Comparison of ENCODE assay signal across 7 mouse cellular contexts in genomic region chr7:67952036-67952681, GRCm38 (mm10). TPM values are rescaled to one million over a fixed set of nuclear protein-coding genes. Genes with fewer than 3 reads are reported as not detected.
A peak's percentile ranks its signal among the peaks of the same experiment; 100 is the strongest.
DNase-seq lines count a peak whose midpoint lies in the region; ATAC-seq lines count a peak whose summit lies in the region.

No protein-coding gene starts in this region.

- no peaks in the 10 kb centered on the region for H3K9me3 ChIP-seq in embryonic facial prominence, embryonic 15.5 days (replicated peaks)
- H3K9me3 ChIP-seq in heart, embryonic 10.5 days, result no peaks in the 10 kb centered on the region
- H3K9me3 ChIP-seq in kidney, embryonic 16.5 days (ENCODE audit: low read length), result no peaks in the 10 kb centered on the region
- H3K9me3 ChIP-seq in liver, embryonic 12.5 days (replicated peaks), result no peaks in the 10 kb centered on the region
- no peaks in the 10 kb centered on the region for H3K9me3 ChIP-seq in stomach, embryonic 15.5 days

- H3K4me1 ChIP-seq in embryonic facial prominence, embryonic 15.5 days, result peaks cover 24% of the 10 kb centered on the region
- H3K4me1 ChIP-seq in heart, embryonic 10.5 days, result peaks cover 32% of the 10 kb centered on the region
- peaks cover 22% of the 10 kb centered on the region for H3K4me1 ChIP-seq in kidney, embryonic 16.5 days (ENCODE audit: insufficient read depth, low read length)
- H3K4me1 ChIP-seq in liver, embryonic 12.5 days, result peaks cover 53% of the 10 kb centered on the region
- H3K4me1 ChIP-seq in stomach, embryonic 15.5 days, result peaks cover 26% of the 10 kb centered on the region

- H3K9ac ChIP-seq in embryonic facial prominence, embryonic 15.5 days, result peak overlapping the region; percentile 92
- H3K9ac ChIP-seq in kidney, embryonic 16.5 days (replicated peaks; ENCODE audit: low read length), result peak overlapping the region; percentile 99
- peak overlapping the region; percentile 95 for H3K9ac ChIP-seq in liver, embryonic 12.5 days
- peak overlapping the region; percentile 85 for H3K9ac ChIP-seq in stomach, embryonic 15.5 days

- H3K27ac ChIP-seq in embryonic facial prominence, embryonic 15.5 days (replicated peaks), result peak overlapping the region; percentile 100
- peak overlapping the region; percentile 99 for H3K27ac ChIP-seq in heart, embryonic 10.5 days
- peak overlapping the region; percentile 100 for H3K27ac ChIP-seq in kidney, embryonic 16.5 days (ENCODE audit: low read length)
- H3K27ac ChIP-seq in liver, embryonic 12.5 days, result peak overlapping the region; percentile 95
- H3K27ac ChIP-seq in stomach, embryonic 15.5 days, result peak overlapping the region; percentile 99

- peak overlapping the region; percentile 90 for H3K4me2 ChIP-seq in embryonic facial prominence, embryonic 15.5 days (replicated peaks)
- peak overlapping the region; percentile 97 for H3K4me2 ChIP-seq in kidney, embryonic 16.5 days (replicated peaks; ENCODE audit: low read depth, low read length)
- peak overlapping the region; percentile 94 for H3K4me2 ChIP-seq in liver, embryonic 12.5 days
- peak overlapping the region; percentile 95 for H3K4me2 ChIP-seq in stomach, embryonic 15.5 days

- H3K36me3 ChIP-seq in embryonic facial prominence, embryonic 15.5 days, result no peaks in the 10 kb centered on the region
- H3K36me3 ChIP-seq in heart, embryonic 10.5 days, result no peaks in the 10 kb centered on the region
- no peaks in the 10 kb centered on the region for H3K36me3 ChIP-seq in kidney, embryonic 16.5 days (ENCODE audit: insufficient read depth, low read length)
- H3K36me3 ChIP-seq in liver, embryonic 12.5 days, result no peaks in the 10 kb centered on the region
- no peaks in the 10 kb centered on the region for H3K36me3 ChIP-seq in stomach, embryonic 15.5 days

- WGBS in embryonic facial prominence, embryonic 15.5 days, result under 1% methylated on average over 85 of the region's 91 CpGs
- under 1% methylated on average over 91 of the region's 91 CpGs for WGBS in heart, embryonic 10.5 days
- under 1% methylated on average over 62 of the region's 91 CpGs for WGBS in kidney, embryonic 16.5 days
- under 1% methylated on average over 77 of the region's 91 CpGs for WGBS in liver, embryonic 12.5 days (ENCODE audit: insufficient replicate concordance)
- WGBS in stomach, embryonic 15.5 days, result under 1% methylated on average over 87 of the region's 91 CpGs

- H3K27me3 ChIP-seq in embryonic facial prominence, embryonic 15.5 days, result no peaks in the 10 kb centered on the region
- no peaks in the 10 kb centered on the region for H3K27me3 ChIP-seq in heart, embryonic 10.5 days (ENCODE audit: insufficient read depth, poor library complexity, severe bottlenecking)
- 0 out of 2 replicates have a peak, but pooled peaks cover 2% of the 10 kb centered on the region for H3K27me3 ChIP-seq in kidney, embryonic 16.5 days (ENCODE audit: insufficient read depth, low read length)
- peaks cover 4% of the 10 kb centered on the region; the same call in 1 of the 2 replicates for H3K27me3 ChIP-seq in liver, embryonic 12.5 days (replicated peaks)
- no peaks in the 10 kb centered on the region for H3K27me3 ChIP-seq in stomach, embryonic 15.5 days (replicated peaks)

- ATAC-seq in embryonic facial prominence, embryonic 15.5 days (ENCODE audit: insufficient number of reproducible peaks, low FRiP score, low TSS enrichment, low read depth), result peak; percentile 74
- ATAC-seq in kidney, embryonic 16.5 days (ENCODE audit: low FRiP score, low TSS enrichment), result peak; percentile 63
- ATAC-seq in liver, embryonic 12.5 days, result peak; percentile 48
- peak; percentile 57 for ATAC-seq in stomach, embryonic 15.5 days (ENCODE audit: insufficient read depth, low FRiP score, low read depth)

- H3K4me3 ChIP-seq in embryonic facial prominence, embryonic 15.5 days (replicated peaks), result peak overlapping the region; percentile 86
- H3K4me3 ChIP-seq in heart, embryonic 10.5 days, result peak overlapping the region; percentile 98
- peak overlapping the region; percentile 79 for H3K4me3 ChIP-seq in kidney, embryonic 16.5 days (ENCODE audit: low read length)
- peak overlapping the region; percentile 95 for H3K4me3 ChIP-seq in liver, embryonic 12.5 days
- peak overlapping the region; percentile 73 for H3K4me3 ChIP-seq in stomach, embryonic 15.5 days (replicated peaks)

- DNase-seq in adrenal gland, postnatal 4 days (ENCODE audit: low spot score in 2 of 2), result peak; percentile 57 to 71
- DNase-seq in heart, embryonic 10.5 days (ENCODE audit: low spot score), result peak; percentile 90
- peak; percentile 90 for DNase-seq in neural tube, embryonic 10.5 days (ENCODE audit: extremely low spot score, low spot score)

RNA-seq across cellular contexts. Expression of gene Igf1r, which starts 0.5 kb away (rescaled TPM):
- 10 to 100 TPM; 71.9 to 75.8 TPM for total RNA-seq in adrenal gland, postnatal 4 days (2021)
- polyA plus RNA-seq in embryonic facial prominence, embryonic 15.5 days (2015; fragmentation: Nextera tagmentation; extraction: Ambion mirVana), result 26.2 and 28.8 TPM in 2 replicates
- polyA plus RNA-seq in heart, embryonic 10.5 days (2016; fragmentation: Nextera tagmentation; extraction: Ambion mirVana), result 17.2 and 24.9 TPM in 2 replicates
- 22.3 and 32.0 TPM in 2 replicates for polyA plus RNA-seq in kidney, embryonic 16.5 days (2015; fragmentation: Nextera tagmentation; extraction: Ambion mirVana)
- 8.5 and 9.6 TPM in 2 replicates for polyA plus RNA-seq in liver, embryonic 12.5 days (2016; fragmentation: Nextera tagmentation; extraction: Ambion mirVana)
- polyA plus RNA-seq in stomach, embryonic 15.5 days (2015; fragmentation: Nextera tagmentation; extraction: Ambion mirVana), result 16.1 and 17.3 TPM in 2 replicates

Comparison
In these comparisons a context has a peak if more than half of its experiments do, and no peak if none do; other contexts are left out.
1. Peak in every context shown above with its lines: DNase-seq, ATAC-seq, H3K4me3 ChIP-seq and H3K27ac ChIP-seq.